Mouse (Mus musculus): ENCODE results near the gene C2cd4d.

GRCm38 (mm10) chr3:94377028-94377923, 15.0 kb downstream of the C2cd4d start:
- TF ChIP-seq CTCF (IDR thresholded peaks at IDR 0.05; ENCODE audit: low read depth, low read length) (no peak), POLR2A (IDR thresholded peaks at IDR 0.05; ENCODE audit: extremely low read depth, insufficient read depth, low read length) (no peak)

Data from liver, adult 2 months (tissue).